Mouse (Mus musculus): ENCODE measurements around the gene T2. TPM values are rescaled to one million over a fixed set of nuclear protein-coding genes. Genes with fewer than 3 reads are reported as not detected.
A peak's percentile ranks its signal among the peaks of the same experiment; 100 is the strongest.

The T2 gene
- polyA plus RNA-seq, 1 experiment from 2014 or later: 0.96 TPM

- Histone ChIP-seq H3K27ac (ENCODE audit: low read depth, low read length) (no peak overlapping the region), H3K36me3 (ENCODE audit: control insufficient read depth, insufficient read depth, low read length) (no peaks in the 10 kb centered on the region), H3K4me1 (ENCODE audit: control insufficient read depth, insufficient read depth, low read length) (no peaks in the 10 kb centered on the region), H3K4me2 (ENCODE audit: low read depth, low read length) (no peak overlapping the region), H3K4me3 (ENCODE audit: low read depth, low read length) (no peak overlapping the region), H3K27me3 (ENCODE audit: control insufficient read depth, insufficient read depth, low read length) (no peaks in the 10 kb centered on the region), H3K9me3 (ENCODE audit: control insufficient read depth, low read length) (no peaks in the 10 kb centered on the region), H3K9ac (replicated peaks; ENCODE audit: low read depth, low read length) (no peak overlapping the region)
- ATAC-seq (ENCODE audit: low read depth): no peak
- WGBS: 30% methylated on average over 5 of the region's 5 CpGs
These were observed 65.7 kb downstream of the T2 start for GRCm38 (mm10) chr17:8421517-8421916.

- H3K4me1 ChIP-seq (ENCODE audit: control insufficient read depth, insufficient read depth, low read length): no peaks in the 10 kb centered on the region
- H3K27ac ChIP-seq (ENCODE audit: low read depth, low read length): no peak overlapping the region
- no peaks in the 10 kb centered on the region for H3K9me3 ChIP-seq (ENCODE audit: control insufficient read depth, low read length)
- H3K27me3 ChIP-seq (ENCODE audit: control insufficient read depth, insufficient read depth, low read length): peaks cover 6% of the 10 kb centered on the region; the same call in 1 of the 2 replicates
- no peak for ATAC-seq (ENCODE audit: low read depth)
- no peak overlapping the region for H3K9ac ChIP-seq (replicated peaks; ENCODE audit: low read depth, low read length)
- WGBS: 48% methylated on average over 2 of the region's 2 CpGs
- no peak overlapping the region for H3K4me3 ChIP-seq (ENCODE audit: low read depth, low read length)
- H3K4me2 ChIP-seq (ENCODE audit: low read depth, low read length): no peak overlapping the region
- H3K36me3 ChIP-seq (ENCODE audit: control insufficient read depth, insufficient read depth, low read length): no peaks in the 10 kb centered on the region
These were observed 67.5 kb downstream of the T2 start for GRCm38 (mm10) chr17:8423283-8423682.

GRCm38 (mm10) chr17:8429436-8429835 lies 73.6 kb downstream of the T2 start:
- WGBS: 1% methylated on average over 16 of the region's 16 CpGs
- Histone ChIP-seq H3K4me3 (ENCODE audit: low read depth, low read length) (no peak overlapping the region), H3K9ac (replicated peaks; ENCODE audit: low read depth, low read length) (no peak overlapping the region), H3K4me1 (ENCODE audit: control insufficient read depth, insufficient read depth, low read length) (0 out of 2 replicates have a peak, but pooled peaks cover 11% of the 10 kb centered on the region), H3K4me2 (ENCODE audit: low read depth, low read length) (no peak overlapping the region), H3K27ac (ENCODE audit: low read depth, low read length) (no peak overlapping the region), H3K9me3 (ENCODE audit: control insufficient read depth, low read length) (no peaks in the 10 kb centered on the region), H3K27me3 (ENCODE audit: control insufficient read depth, insufficient read depth, low read length) (peaks cover 64% of the 10 kb centered on the region), H3K36me3 (ENCODE audit: control insufficient read depth, insufficient read depth, low read length) (no peaks in the 10 kb centered on the region)
- ATAC-seq (ENCODE audit: low read depth): no peak

- peaks cover 68% of the 10 kb centered on the region for H3K27me3 ChIP-seq (ENCODE audit: control insufficient read depth, insufficient read depth, low read length)
- 0 out of 2 replicates have a peak, but pooled peaks cover 11% of the 10 kb centered on the region for H3K4me1 ChIP-seq (ENCODE audit: control insufficient read depth, insufficient read depth, low read length)
- no peak for ATAC-seq (ENCODE audit: low read depth)
- under 1% methylated on average over 5 of the region's 5 CpGs for WGBS
- H3K9me3 ChIP-seq (ENCODE audit: control insufficient read depth, low read length): no peaks in the 10 kb centered on the region
- no peak overlapping the region for H3K9ac ChIP-seq (replicated peaks; ENCODE audit: low read depth, low read length)
- H3K27ac ChIP-seq (ENCODE audit: low read depth, low read length): no peak overlapping the region
- H3K4me3 ChIP-seq (ENCODE audit: low read depth, low read length): no peak overlapping the region
- H3K36me3 ChIP-seq (ENCODE audit: control insufficient read depth, insufficient read depth, low read length): no peaks in the 10 kb centered on the region
- H3K4me2 ChIP-seq (ENCODE audit: low read depth, low read length): no peak overlapping the region
These were observed 74.1 kb downstream of the T2 start for GRCm38 (mm10) chr17:8429896-8430295.

GRCm38 (mm10) chr17:8432179-8432800 lies 76.5 kb downstream of the T2 start:
- H3K27ac ChIP-seq (ENCODE audit: low read depth, low read length): no peak overlapping the region
- H3K36me3 ChIP-seq (ENCODE audit: control insufficient read depth, insufficient read depth, low read length): no peaks in the 10 kb centered on the region
- ATAC-seq (ENCODE audit: low read depth): no peak
- H3K9ac ChIP-seq (replicated peaks; ENCODE audit: low read depth, low read length): no peak overlapping the region
- no peak overlapping the region for H3K4me2 ChIP-seq (ENCODE audit: low read depth, low read length)
- peaks cover 87% of the 10 kb centered on the region for H3K27me3 ChIP-seq (ENCODE audit: control insufficient read depth, insufficient read depth, low read length)
- WGBS: 2% methylated on average over 17 of the region's 17 CpGs
- H3K4me3 ChIP-seq (ENCODE audit: low read depth, low read length): no peak overlapping the region
- no peaks in the 10 kb centered on the region for H3K9me3 ChIP-seq (ENCODE audit: control insufficient read depth, low read length)
- 0 out of 2 replicates have a peak, but pooled peaks cover 11% of the 10 kb centered on the region for H3K4me1 ChIP-seq (ENCODE audit: control insufficient read depth, insufficient read depth, low read length)

- WGBS: under 1% methylated on average over 50 of the region's 52 CpGs
- ATAC-seq (ENCODE audit: low read depth): no peak
- H3K9me3 ChIP-seq (ENCODE audit: control insufficient read depth, low read length): no peaks in the 10 kb centered on the region
- H3K9ac ChIP-seq (replicated peaks; ENCODE audit: low read depth, low read length): 0 out of 2 replicates have a peak overlapping the region, but pooled peaks have one; percentile 16
- no peak overlapping the region for H3K27ac ChIP-seq (ENCODE audit: low read depth, low read length)
- H3K4me2 ChIP-seq (ENCODE audit: low read depth, low read length): peak overlapping the region; percentile 31; the same call in 1 of the 2 replicates
- H3K36me3 ChIP-seq (ENCODE audit: control insufficient read depth, insufficient read depth, low read length): no peaks in the 10 kb centered on the region
- no peak overlapping the region; the same call in 1 of the 2 replicates for H3K4me3 ChIP-seq (ENCODE audit: low read depth, low read length)
- peaks cover 88% of the 10 kb centered on the region for H3K27me3 ChIP-seq (ENCODE audit: control insufficient read depth, insufficient read depth, low read length)
- H3K4me1 ChIP-seq (ENCODE audit: control insufficient read depth, insufficient read depth, low read length): 0 out of 2 replicates have a peak, but pooled peaks cover 11% of the 10 kb centered on the region
These were observed 77.6 kb downstream of the T2 start for GRCm38 (mm10) chr17:8433121-8433977.

GRCm38 (mm10) chr17:8433978-8434960 lies 78.5 kb downstream of the T2 start, which contains the start of gene T:
Gene T, plus strand, starts transcription at chr17:8434423.
- H3K4me3 ChIP-seq (ENCODE audit: low read depth, low read length): no peak within 1 kb of the TSS; the same call in 1 of the 2 replicates
- no peak for ATAC-seq (ENCODE audit: low read depth)
- no peaks in the 10 kb centered on the region for H3K36me3 ChIP-seq (ENCODE audit: control insufficient read depth, insufficient read depth, low read length)
- H3K27me3 ChIP-seq (ENCODE audit: control insufficient read depth, insufficient read depth, low read length): peaks cover 82% of the 10 kb centered on the region
- peak within 1 kb of the TSS; percentile 31; the same call in 1 of the 2 replicates for H3K4me2 ChIP-seq (ENCODE audit: low read depth, low read length)
- WGBS: 1% methylated on average over 61 of the region's 65 CpGs
- no peaks in the 10 kb centered on the region for H3K9me3 ChIP-seq (ENCODE audit: control insufficient read depth, low read length)
- H3K4me1 ChIP-seq (ENCODE audit: control insufficient read depth, insufficient read depth, low read length): 0 out of 2 replicates have a peak, but pooled peaks cover 9% of the 10 kb centered on the region
- H3K9ac ChIP-seq (replicated peaks; ENCODE audit: low read depth, low read length): 0 out of 2 replicates have a peak within 1 kb of the TSS, but pooled peaks have one; percentile 16
- no peak within 1 kb of the TSS for H3K27ac ChIP-seq (ENCODE audit: low read depth, low read length)

GRCm38 (mm10) chr17:8436184-8436583 lies 80.4 kb downstream of the T2 start:
- Histone ChIP-seq H3K4me3 (ENCODE audit: low read depth, low read length) (no peak overlapping the region), H3K9ac (replicated peaks; ENCODE audit: low read depth, low read length) (no peak overlapping the region), H3K27me3 (ENCODE audit: control insufficient read depth, insufficient read depth, low read length) (peaks cover 64% of the 10 kb centered on the region), H3K27ac (ENCODE audit: low read depth, low read length) (no peak overlapping the region), H3K4me1 (ENCODE audit: control insufficient read depth, insufficient read depth, low read length) (0 out of 2 replicates have a peak, but pooled peaks cover 6% of the 10 kb centered on the region), H3K4me2 (ENCODE audit: low read depth, low read length) (no peak overlapping the region), H3K36me3 (ENCODE audit: control insufficient read depth, insufficient read depth, low read length) (no peaks in the 10 kb centered on the region), H3K9me3 (ENCODE audit: control insufficient read depth, low read length) (no peaks in the 10 kb centered on the region)
- no peak for ATAC-seq (ENCODE audit: low read depth)
- WGBS: 37% methylated on average over 7 of the region's 7 CpGs
